Mouse (Mus musculus) ES-Bruce4 (cell line): ENCODE data around the gene Spry1.

ENCODE experiments used
- CTCF ChIP-seq: IDR thresholded peaks from one replicate; pipeline ENCODE4 v1.8.1; 2011; ENCODE audit warnings: low read depth, low read length
- POLR2A ChIP-seq: IDR thresholded peaks from one replicate; pipeline ENCODE4 v1.8.1; 2011; ENCODE audit warnings: low read length; ENCODE audit not compliant: insufficient read depth

GRCm38 (mm10) chr3:37636921-37637320 is 2.8 kb upstream of the Spry1 start:
- TF ChIP-seq CTCF: no peak
- TF ChIP-seq POLR2A: no peak
